Mouse (Mus musculus): ENCODE data around the gene Vav3.
A peak's percentile ranks its signal among the peaks of the same experiment; 100 is the strongest.

Vav3 gene

GRCm38 (mm10) chr3:109499861-109500456 is 159.5 kb downstream of the Vav3 start:
- DNase-seq (ENCODE audit: low spot score): no peak

GRCm38 (mm10) chr3:109509784-109510183 is 169.3 kb downstream of the Vav3 start:
- DNase-seq (ENCODE audit: low spot score): no peak

GRCm38 (mm10) chr3:109511849-109512248 is 171.4 kb downstream of the Vav3 start:
- no peak for DNase-seq (ENCODE audit: low spot score)

GRCm38 (mm10) chr3:109515479-109515878 is 175.0 kb downstream of the Vav3 start:
- DNase-seq (ENCODE audit: low spot score): no peak

- no peak for DNase-seq (ENCODE audit: low spot score)
Measured at GRCm38 (mm10) chr3:109516372-109516771, 175.9 kb downstream of the Vav3 start.

GRCm38 (mm10) chr3:109522115-109522514 is 181.7 kb downstream of the Vav3 start:
- no peak for DNase-seq (ENCODE audit: low spot score)

GRCm38 (mm10) chr3:109525825-109526224 is 185.4 kb downstream of the Vav3 start:
- DNase-seq (ENCODE audit: low spot score): no peak

- DNase-seq (ENCODE audit: low spot score): peak; percentile 84
Measured at GRCm38 (mm10) chr3:109526246-109526645, 185.8 kb downstream of the Vav3 start.

- no peak for DNase-seq (ENCODE audit: low spot score)
Measured at GRCm38 (mm10) chr3:109526651-109527050, 186.2 kb downstream of the Vav3 start.

- no peak for DNase-seq (ENCODE audit: low spot score)
Measured at GRCm38 (mm10) chr3:109528688-109529087, 188.2 kb downstream of the Vav3 start.

GRCm38 (mm10) chr3:109537686-109538085 is 197.2 kb downstream of the Vav3 start:
- no peak for DNase-seq (ENCODE audit: low spot score)

GRCm38 (mm10) chr3:109540009-109540408 is 199.6 kb downstream of the Vav3 start:
- DNase-seq (ENCODE audit: low spot score): no peak

GRCm38 (mm10) chr3:109544476-109545221 is 204.2 kb downstream of the Vav3 start:
- DNase-seq (ENCODE audit: low spot score): no peak

GRCm38 (mm10) chr3:109557329-109557728 is 216.9 kb downstream of the Vav3 start:
- no peak for DNase-seq (ENCODE audit: low spot score)

GRCm38 (mm10) chr3:109561295-109561694 is 220.8 kb downstream of the Vav3 start:
- no peak for DNase-seq (ENCODE audit: low spot score)

GRCm38 (mm10) chr3:109561776-109562175 is 221.3 kb downstream of the Vav3 start:
- DNase-seq (ENCODE audit: low spot score): no peak

GRCm38 (mm10) chr3:109562268-109562667 is 221.8 kb downstream of the Vav3 start:
- DNase-seq (ENCODE audit: low spot score): no peak

- DNase-seq (ENCODE audit: low spot score): no peak
Measured at GRCm38 (mm10) chr3:109564443-109564842, 224.0 kb downstream of the Vav3 start.

- DNase-seq (ENCODE audit: low spot score): no peak
Measured at GRCm38 (mm10) chr3:109568542-109569265, 228.3 kb downstream of the Vav3 start.

GRCm38 (mm10) chr3:109571483-109571882 is 231.0 kb downstream of the Vav3 start:
- no peak for DNase-seq (ENCODE audit: low spot score)

GRCm38 (mm10) chr3:109572871-109573270 is 232.4 kb downstream of the Vav3 start:
- no peak for DNase-seq (ENCODE audit: low spot score)

GRCm38 (mm10) chr3:109573549-109574146 is 233.2 kb downstream of the Vav3 start:
- no peak for DNase-seq (ENCODE audit: low spot score)

GRCm38 (mm10) chr3:109574161-109574560 is 233.7 kb downstream of the Vav3 start:
- no peak for DNase-seq (ENCODE audit: low spot score)
